Mouse (Mus musculus): Measurements from ENCODE around the gene Ssc4d.

The Ssc4d gene

DNA sequence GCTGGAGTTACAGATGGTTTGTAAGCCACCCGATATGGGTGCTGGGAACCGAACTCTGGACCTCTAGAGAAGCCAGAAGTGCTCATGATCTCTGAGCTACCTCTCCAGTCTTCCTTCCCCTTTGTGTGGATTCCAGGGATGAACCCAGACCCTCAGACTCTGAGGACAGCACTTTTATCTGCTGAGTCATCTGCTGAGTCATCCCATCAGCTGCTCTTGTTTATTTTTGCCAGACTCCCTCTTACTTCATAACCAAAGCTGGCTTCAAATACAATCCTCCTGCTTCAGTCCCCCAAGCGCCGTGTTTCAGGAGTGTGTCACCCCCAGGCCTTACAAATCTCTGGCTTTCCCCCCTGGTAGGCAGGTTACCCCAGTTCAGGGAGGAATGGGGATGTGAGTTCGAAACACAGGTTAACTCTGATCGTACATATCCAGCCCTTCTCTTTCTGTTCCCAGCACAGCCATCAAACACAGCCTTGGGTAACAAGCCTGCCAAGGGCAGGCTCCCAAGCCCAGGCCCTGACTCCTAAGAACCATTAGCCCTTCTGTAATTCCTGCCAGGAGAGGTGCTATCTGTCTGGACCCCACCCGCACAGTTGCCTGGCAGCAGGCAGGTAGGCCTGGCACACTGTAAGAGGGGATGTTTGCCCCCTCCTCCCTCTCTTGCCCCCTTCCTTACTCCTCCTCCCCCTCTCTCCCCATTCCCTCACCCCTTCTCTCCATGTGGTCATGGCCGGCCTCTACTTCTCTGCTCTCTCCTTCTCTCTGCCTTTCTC, 1.8 kb upstream of the Ssc4d start:
- DNase-seq (ENCODE audit: low read depth): no peak

GRCm38 (mm10) chr5:135971876-135972275, 2.5 kb downstream of the Ssc4d start:
- DNase-seq (ENCODE audit: low read depth): no peak

DNA sequence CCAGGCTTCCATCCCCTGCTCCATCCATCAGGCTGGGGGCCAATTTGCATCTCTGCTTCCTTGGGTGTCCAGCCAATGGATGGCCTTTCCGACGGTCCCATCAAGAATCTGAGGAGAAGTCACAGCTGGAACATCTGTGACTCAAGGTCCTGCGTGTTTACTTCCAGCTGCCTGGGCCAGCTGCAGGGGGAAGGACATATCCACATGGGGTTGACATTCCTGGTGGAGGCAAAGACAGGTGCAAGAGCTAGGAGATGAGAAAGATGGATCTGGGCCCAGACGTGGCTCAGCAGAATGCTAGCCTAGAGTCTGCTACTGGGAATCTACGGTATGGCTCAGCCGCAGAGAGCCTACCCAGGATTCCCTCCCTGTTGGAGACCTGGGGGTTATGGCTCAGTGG, 4.1 kb downstream of the Ssc4d start:
- DNase-seq (ENCODE audit: low read depth): no peak

- peak; percentile 87 for DNase-seq (ENCODE audit: low read depth)
Observed at GRCm38 (mm10) chr5:135968781-135969180, 5.5 kb downstream of the Ssc4d start.

- DNase-seq (ENCODE audit: low read depth): peak; percentile 69
Observed at GRCm38 (mm10) chr5:135966866-135967265, 7.5 kb downstream of the Ssc4d start.

DNA sequence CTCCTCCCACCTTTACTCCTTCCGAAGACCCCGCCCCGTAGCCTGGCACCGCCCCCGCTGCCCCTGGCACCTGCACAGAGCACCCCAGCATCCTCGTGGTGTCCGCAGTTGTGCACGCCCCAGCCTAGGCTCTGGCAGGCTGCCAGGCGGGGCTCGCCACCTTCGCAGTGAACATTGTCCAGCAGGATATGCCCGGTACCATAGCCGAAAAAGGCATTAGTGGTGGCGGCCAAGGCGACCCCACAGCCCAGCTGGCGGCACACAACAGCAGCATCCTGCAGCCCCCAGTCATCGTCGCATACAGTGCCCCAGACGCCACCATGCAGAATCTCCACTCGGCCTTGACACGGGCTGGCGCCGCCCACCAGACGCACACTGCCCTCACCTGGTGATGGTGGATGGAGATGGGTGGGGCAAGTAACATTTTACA, 8.8 kb downstream of the Ssc4d start:
- DNase-seq (ENCODE audit: low read depth): peak; percentile 26

DNA sequence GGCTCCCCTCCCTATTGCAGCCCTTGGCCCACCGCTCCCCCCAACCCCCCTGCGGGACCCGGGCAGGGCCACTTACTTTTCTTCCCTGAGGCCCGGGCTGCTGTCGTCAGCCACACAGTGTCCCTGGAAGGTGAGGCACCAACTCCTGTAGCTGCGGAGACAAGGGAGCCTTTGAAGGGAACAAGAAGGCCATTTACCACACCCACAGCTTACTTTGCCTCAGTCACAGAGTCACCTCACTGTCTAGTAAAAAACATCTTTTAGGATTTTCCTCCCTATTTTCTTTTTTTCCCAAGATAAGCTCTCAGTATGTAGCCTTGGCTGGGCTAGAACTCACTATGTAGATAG, 11.1 kb downstream of the Ssc4d start:
- no peak for DNase-seq (ENCODE audit: low read depth)

DNA sequence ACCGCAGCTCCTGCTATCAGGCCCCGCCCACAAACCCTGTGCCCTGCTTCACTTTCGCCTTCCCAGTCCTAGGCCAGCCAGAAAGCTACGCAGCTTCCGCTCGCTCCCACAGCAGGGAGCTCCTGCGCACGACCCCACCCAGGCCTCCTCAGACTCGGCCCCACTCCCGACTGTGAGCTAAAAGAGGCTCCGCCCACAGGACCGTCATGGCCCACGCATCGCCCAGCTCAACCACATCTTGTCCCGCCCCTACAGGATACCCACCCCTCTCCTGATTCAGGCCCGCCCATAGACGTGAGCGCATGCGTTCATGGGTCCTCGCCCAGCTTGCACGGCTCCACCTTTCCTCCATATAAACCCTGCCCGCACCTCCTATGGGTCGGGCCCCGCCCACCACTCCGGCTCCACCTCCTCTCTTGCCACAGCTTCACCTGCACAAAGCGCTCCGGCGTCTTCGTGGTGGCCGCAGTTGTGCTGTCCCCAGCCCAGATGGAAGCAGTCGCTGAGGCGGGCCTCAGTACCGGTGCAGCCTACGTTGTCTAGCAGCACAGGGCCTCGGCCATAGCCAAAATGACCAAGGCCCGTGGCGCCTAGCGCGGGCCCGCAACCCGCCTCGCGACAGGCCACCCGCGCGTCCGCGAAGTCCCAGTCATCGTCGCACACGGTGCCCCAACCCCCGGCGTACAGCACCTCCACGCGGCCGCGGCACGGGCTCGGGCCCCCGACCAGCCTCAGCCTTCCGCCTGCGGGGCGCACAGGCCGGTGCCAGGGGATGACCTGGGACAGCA, 11.6 kb downstream of the Ssc4d start:
- peak; percentile 99 for DNase-seq (ENCODE audit: low read depth)

DNA sequence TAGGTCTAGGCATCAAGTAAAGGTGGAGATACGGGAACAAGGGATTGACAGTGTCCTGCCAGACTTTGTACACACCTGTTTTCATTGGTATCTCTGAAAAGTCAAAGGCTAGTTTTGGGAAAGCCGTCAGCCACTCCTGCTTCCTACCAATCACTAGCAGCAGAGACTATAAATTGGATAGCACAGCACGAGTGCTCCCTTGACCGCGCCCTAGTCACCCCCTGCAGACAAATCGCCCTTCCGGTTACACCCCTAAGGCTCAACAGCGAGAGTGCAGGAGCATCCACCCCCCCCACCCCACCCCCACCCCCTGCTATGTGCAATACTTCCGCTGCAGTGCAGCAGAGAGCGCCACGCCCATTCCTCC, 12.2 kb downstream of the Ssc4d start:
- no peak for DNase-seq (ENCODE audit: low read depth)

DNA sequence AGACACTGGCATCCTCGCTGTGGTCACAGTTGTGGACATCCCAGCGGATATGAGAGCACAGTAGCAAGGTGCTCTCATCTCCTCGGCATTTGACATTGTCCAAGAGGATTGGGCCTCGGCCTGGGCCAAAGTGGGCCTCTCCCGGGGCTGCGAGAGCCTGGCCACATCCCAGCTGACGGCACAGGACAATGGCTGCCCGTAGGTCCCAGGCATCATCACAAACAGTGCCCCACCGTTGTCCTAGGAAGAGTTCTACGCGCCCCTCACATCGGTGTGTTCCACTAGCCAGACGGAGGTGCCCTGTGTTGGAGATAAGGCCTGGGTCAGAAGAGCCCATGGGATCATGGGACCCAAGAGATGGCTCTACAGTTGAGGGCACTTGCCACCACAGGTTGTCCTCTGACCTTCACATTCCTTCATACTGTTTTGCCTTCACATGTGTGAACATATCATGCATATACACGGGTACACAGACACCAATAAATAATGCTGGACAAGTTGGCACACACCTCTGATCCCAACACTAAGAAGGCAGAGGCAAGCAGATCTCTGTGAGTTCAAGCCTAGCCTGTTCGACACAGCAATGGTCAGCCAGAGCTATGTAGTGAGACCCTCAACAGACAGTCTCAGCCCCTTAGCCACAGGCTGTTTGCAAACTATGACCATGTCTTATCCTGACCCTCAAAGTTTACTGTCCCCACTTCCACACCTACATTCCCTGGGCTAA, 13.3 kb downstream of the Ssc4d start:
- peak; percentile 27 for DNase-seq (ENCODE audit: low read depth)

GRCm38 (mm10) chr5:135959911-135960310, 14.4 kb downstream of the Ssc4d start:
- DNase-seq (ENCODE audit: low read depth): no peak

- no peak for DNase-seq (ENCODE audit: low read depth)
Observed at GRCm38 (mm10) chr5:135958367-135958766, 16.0 kb downstream of the Ssc4d start.

- peak; percentile 97 for DNase-seq (ENCODE audit: low read depth)
Observed at GRCm38 (mm10) chr5:135957207-135957974, 16.9 kb downstream of the Ssc4d start.

- no peak for DNase-seq (ENCODE audit: low read depth)
Observed at GRCm38 (mm10) chr5:135956300-135957206, 17.8 kb downstream of the Ssc4d start.

GRCm38 (mm10) chr5:135952830-135953229, 21.5 kb downstream of the Ssc4d start:
- DNase-seq (ENCODE audit: low read depth): no peak

GRCm38 (mm10) chr5:135951660-135952059, 22.7 kb downstream of the Ssc4d start:
- DNase-seq (ENCODE audit: low read depth): no peak

DNA sequence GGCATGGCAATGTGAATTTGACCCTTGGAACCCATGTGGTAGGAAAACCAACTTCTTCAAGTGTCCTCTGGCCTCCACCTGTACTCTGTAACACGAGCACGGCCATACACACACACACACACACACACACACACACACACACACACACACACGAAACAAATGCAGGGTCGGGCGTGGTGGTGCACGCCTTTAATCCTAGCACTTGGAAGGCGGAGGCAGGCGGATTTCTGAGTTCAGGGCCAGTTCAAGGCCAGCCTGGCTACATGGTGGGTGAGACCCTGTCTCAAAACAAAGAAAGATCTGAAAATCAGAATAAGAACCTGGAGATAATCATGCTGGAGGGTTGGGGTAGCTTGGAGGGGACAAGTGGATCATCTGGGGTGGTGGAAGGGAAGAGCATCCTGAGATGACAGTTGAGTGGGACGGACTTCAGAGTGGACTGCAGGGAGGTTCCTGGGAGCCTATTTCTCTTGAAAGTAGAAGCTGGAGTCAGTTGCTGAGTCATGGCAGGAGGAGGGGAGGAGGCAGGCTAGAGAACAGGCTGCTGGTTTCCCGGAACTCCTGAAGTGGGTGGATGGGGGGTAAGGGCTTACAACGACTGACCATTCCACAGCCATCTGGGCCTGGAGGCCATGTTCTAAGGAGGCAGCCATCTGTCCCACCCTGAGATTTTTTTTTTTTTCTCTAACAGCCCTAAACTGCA, 23.5 kb downstream of the Ssc4d start:
- no peak for DNase-seq (ENCODE audit: low read depth)

GRCm38 (mm10) chr5:135946621-135947020, 27.7 kb downstream of the Ssc4d start:
- no peak for DNase-seq (ENCODE audit: low read depth)

- no peak for DNase-seq (ENCODE audit: low read depth)
Observed at GRCm38 (mm10) chr5:135945916-135946408, 28.4 kb downstream of the Ssc4d start.

DNA sequence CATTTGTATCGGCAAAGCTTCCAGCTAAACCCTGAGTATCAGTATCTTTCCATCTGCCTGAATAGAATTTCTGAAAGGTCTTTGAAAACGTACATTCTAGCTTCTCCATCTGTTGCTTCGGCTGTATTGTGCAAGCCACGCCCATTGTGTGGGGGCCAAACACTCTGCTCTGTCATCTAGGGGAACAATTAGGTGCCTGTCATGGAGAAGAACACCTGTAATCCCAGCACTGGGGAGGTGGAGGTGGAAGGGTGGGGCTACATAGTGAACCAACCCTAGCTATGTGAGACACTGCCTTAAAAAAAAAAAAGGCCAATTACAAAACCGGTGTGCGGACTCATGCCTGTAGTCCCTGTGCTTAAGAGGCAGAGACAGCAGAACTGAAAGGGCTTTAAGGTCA, 31.6 kb downstream of the Ssc4d start:
- DNase-seq (ENCODE audit: low read depth): no peak

Data from naive thymus-derived CD4-positive, alpha-beta T cell, adult 2 months (primary cell).